Mouse (Mus musculus) erythroblast, embryonic 14.5 days (primary cell): ENCODE measurements around the gene Gm3248.
"Not testable (repeated sequence)": the region's sequence is repeated elsewhere in the genome, so short reads cannot be mapped to it uniquely, and the experiment has no call there.

Source experiments
- GATA1 ChIP-seq: IDR thresholded peaks from 2 replicates; pipeline ENCODE4 v1.6.1; 2012; ENCODE audit warnings: low read length, inconsistent platforms, mixed read lengths
- TAL1 ChIP-seq: IDR thresholded peaks from 3 replicates; pipeline ENCODE4 v1.6.1; 2012; ENCODE audit warnings: low read length, inconsistent platforms, mixed read lengths

- not testable (repeated sequence) for TF ChIP-seq GATA1, TAL1
Observed at GRCm38 (mm10) chr14:5961102-5961501, 443 bp downstream of the Gm3248 start.
